Mouse (Mus musculus): Measurements from ENCODE around the gene Ccdc62.

- no peak for TF ChIP-seq CTCF (IDR thresholded peaks at IDR 0.05; ENCODE audit: control insufficient read depth, insufficient read depth, low read length)
- no peak for TF ChIP-seq POLR2A (IDR thresholded peaks at IDR 0.05; ENCODE audit: borderline replicate concordance, control insufficient read depth, low read depth, low read length)
These were observed 83.7 kb downstream of the Ccdc62 start for GRCm38 (mm10) chr5:124014180-124014579.
